Mouse (Mus musculus) cerebellum, postnatal 36 days (tissue): ENCODE measurements around the gene Lrig3.

ENCODE experiments used
- DNase-seq, 2 experiments: peaks; one replicate each; pipeline ENCODE4 v3.0.0; 2021 to 2022; ENCODE audit warnings: mixed read lengths in 2 of 2

Gene Lrig3

DNA sequence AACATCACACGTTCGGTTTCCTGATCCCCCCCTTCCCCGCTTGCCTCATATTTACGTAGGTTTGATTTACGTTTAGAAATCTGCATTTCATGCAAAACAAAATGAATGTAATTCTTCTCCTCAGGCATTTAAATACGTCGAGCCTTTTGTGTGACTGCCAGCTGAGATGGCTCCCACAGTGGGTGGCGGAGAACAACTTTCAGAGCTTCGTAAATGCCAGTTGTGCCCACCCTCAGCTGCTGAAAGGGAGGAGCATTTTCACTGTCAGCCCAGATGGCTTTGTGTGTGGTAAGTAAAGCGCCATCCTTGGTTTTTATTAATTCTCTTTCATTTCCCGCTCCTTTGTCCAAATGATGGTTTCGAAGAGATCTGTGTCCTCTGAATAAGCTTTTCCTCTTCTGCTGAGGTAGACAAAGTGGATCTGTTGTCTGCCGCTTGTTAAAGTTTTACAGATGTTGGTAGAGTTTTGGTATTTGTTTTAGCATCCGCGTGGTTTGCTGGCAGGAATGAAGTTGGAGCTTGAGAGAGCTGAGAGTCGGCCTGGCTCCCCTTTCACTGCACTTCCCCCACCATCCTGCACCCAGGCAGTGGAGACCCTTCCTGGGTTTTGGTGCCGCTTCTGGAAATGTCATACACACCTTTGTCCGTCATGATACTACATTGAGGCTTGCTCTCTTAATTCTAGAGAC lies 37.0 kb downstream of the Lrig3 start:
- DNase-seq, result no peak

- no peak for DNase-seq
Measured at GRCm38 (mm10) chr10:126003857-126004256, 37.9 kb downstream of the Lrig3 start.

- no peak for DNase-seq
Measured at GRCm38 (mm10) chr10:126013667-126014066, 47.7 kb downstream of the Lrig3 start.

- no peak for DNase-seq
Measured at GRCm38 (mm10) chr10:126014673-126015072, 48.7 kb downstream of the Lrig3 start.

DNA sequence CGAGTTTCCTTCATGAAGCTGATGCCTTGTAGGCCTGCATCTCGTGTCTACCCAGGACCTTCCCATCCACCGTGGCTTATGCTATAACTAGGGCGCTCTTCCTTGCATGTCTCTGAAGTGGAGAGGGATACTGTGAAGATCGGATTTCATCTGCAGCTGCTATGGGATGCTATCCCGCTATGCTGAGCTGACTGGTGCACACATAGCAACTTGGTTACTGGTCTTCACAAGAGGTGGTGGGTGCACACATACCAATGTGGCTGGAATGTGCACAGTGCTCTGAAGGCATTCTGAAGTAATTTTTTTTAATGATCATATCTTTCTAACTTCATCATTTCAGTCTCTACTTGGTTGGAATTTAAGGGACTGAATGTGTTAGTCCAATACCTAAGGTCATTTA lies 49.7 kb downstream of the Lrig3 start:
- DNase-seq, result no peak

GRCm38 (mm10) chr10:126019350-126019991 lies 53.5 kb downstream of the Lrig3 start:
- no peak for DNase-seq

- no peak for DNase-seq
Measured at GRCm38 (mm10) chr10:126028574-126029440, 62.8 kb downstream of the Lrig3 start.

DNA sequence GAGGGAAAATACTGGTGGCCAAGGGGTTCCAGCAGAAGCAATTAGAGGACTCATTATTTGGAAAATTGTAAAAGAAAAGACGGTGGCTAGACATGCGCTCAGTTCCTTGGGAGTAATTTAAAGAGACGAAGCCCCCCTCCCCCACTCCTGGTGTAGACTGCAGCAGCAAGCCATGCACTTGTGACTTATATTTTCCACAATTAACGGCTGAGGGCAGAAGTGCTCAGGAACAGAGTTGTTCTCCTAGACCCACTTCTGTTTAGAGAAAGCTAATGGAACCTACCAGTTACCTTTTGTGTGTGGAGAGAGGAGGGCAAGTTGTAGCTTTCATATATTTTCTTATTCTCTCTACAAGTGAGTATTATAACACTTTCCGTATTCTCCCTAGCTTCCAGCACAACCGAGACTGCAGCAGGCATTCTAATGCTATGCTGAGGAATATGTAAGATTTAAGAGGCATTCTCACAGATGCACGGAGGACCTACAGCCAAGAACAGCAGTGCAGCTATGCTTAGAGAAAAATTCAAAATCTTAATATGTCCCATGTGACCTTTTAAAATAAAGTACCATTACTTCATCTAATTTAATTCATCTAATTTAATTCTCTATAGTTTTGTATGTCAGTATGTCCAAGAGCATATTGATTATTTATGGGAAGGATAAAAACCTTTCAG lies 63.6 kb downstream of the Lrig3 start:
- DNase-seq, result no peak

DNA sequence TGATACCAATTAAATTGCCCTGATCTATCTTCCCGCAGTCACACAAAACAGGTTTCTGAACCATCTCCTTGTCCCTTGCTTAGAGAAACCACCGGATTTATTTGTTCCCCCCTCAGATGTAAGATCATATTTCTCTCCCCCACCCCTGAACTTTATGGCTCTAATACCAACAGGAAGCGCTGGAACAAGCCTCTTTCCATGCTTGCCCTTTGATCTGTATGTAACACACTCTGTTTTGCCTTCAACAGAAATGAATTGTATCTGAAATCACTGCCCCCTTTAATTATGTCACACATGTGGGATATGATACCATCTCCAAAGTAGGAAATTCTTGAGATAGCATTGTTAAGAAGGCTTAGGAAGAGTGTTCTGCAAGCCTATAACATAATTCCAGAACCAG lies 90.9 kb downstream of the Lrig3 start:
- DNase-seq, result no peak

- no peak for DNase-seq
Measured at GRCm38 (mm10) chr10:126062812-126063211, 96.8 kb downstream of the Lrig3 start.
